ENCODE assay signal across 10 mouse cellular contexts in the genomic region with DNA sequence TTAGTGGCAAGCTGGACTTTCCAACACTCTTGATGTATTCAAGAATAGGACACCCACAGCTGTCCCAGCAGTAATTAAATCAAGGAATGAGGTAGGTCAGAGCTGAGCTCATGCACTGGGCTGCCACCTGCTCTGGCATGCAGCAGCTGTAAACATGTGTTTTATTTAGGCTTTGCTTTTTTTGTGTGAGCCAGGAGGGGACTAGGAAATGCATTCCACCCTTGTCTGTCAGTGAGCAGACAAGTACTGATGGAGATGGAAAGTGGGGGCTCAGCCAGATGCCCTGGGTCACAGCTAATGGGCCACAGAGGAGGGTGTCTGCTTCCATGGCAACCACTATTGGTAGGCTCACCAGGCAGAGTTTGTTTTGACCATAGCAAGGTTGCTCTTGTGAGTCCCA. TPM values are rescaled to one million over a fixed set of nuclear protein-coding genes. Genes with fewer than 3 reads are reported as not detected.
A peak's percentile ranks its signal among the peaks of the same experiment; 100 is the strongest.
DNase-seq lines count a peak whose midpoint lies in the region; ATAC-seq and TF ChIP-seq lines count a peak whose summit lies in the region.
"Had no signal": no experiment of that assay in that cellular context is flagged by ENCODE, and none has a peak within 500 bp of the region (broad histone marks: within the 10 kb centered on the region; RNA-seq: fewer than 3 reads in every experiment).

No protein-coding gene starts in this region.

- H3K36me3 ChIP-seq in heart, embryonic 12.5 days: no peaks in the 10 kb centered on the region
- H3K36me3 ChIP-seq in forebrain, postnatal 0 days (ENCODE audit: insufficient read depth): no peaks in the 10 kb centered on the region
- H3K36me3 ChIP-seq in midbrain, embryonic 14.5 days (ENCODE audit: control insufficient read depth, insufficient read depth, low read length): no peaks in the 10 kb centered on the region
- H3K36me3 ChIP-seq: liver, embryonic 12.5 days had no signal

- H3K9me3 ChIP-seq in heart, embryonic 12.5 days (replicated peaks): no peaks in the 10 kb centered on the region
- no peaks in the 10 kb centered on the region for H3K9me3 ChIP-seq in forebrain, postnatal 0 days (ENCODE audit: low read length)
- H3K9me3 ChIP-seq in midbrain, embryonic 14.5 days (ENCODE audit: control insufficient read depth, low read length): no peaks in the 10 kb centered on the region
- H3K9me3 ChIP-seq: liver, embryonic 12.5 days had no signal

- H3K4me1 ChIP-seq in heart, embryonic 12.5 days (replicated peaks): peaks cover 16% of the 10 kb centered on the region
- no peaks in the 10 kb centered on the region for H3K4me1 ChIP-seq in forebrain, postnatal 0 days (ENCODE audit: insufficient read depth)
- 0 out of 2 replicates have a peak, but pooled peaks cover 4% of the 10 kb centered on the region for H3K4me1 ChIP-seq in midbrain, embryonic 14.5 days (ENCODE audit: control insufficient read depth, insufficient read depth, low read length)

- no peak for ATAC-seq in heart, embryonic 12.5 days (ENCODE audit: insufficient number of reproducible peaks, low FRiP score)
- ATAC-seq in forebrain, postnatal 0 days: peak; percentile 47
- ATAC-seq in midbrain, embryonic 14.5 days (ENCODE audit: low FRiP score, low TSS enrichment): no peak
- ATAC-seq: liver, embryonic 12.5 days had no signal

- no peak overlapping the region for H3K9ac ChIP-seq in heart, embryonic 12.5 days
- no peak overlapping the region for H3K9ac ChIP-seq in forebrain, postnatal 0 days
- no peak overlapping the region for H3K9ac ChIP-seq in midbrain, embryonic 14.5 days (replicated peaks; ENCODE audit: low read length)
- H3K9ac ChIP-seq: liver, embryonic 12.5 days had no signal

- no peak overlapping the region for H3K27ac ChIP-seq in heart, embryonic 12.5 days (ENCODE audit: poor library complexity, severe bottlenecking)
- no peak overlapping the region for H3K27ac ChIP-seq in forebrain, postnatal 0 days (ENCODE audit: low read depth, low read length)
- no peak overlapping the region for H3K27ac ChIP-seq in midbrain, embryonic 14.5 days (replicated peaks; ENCODE audit: low read depth, low read length)
- H3K27ac ChIP-seq: liver, embryonic 12.5 days had no signal

- DNase-seq in heart, postnatal 4 days: peak; percentile 20
- DNase-seq in embryo, embryonic 10 days (ENCODE audit: low spot score): peak; percentile 74
- DNase-seq in forebrain, postnatal 0 days: no peak
- DNase-seq in midbrain, embryonic 14.5 days: peak; percentile 26
- DNase-seq in cerebellum, adult 11 months: no peak
- no peak for DNase-seq in liver
- no peak for DNase-seq in cerebellum, postnatal 25 days
- DNase-seq: kidney, adult 11 months had no signal

- no peaks in the 10 kb centered on the region for H3K27me3 ChIP-seq in heart, embryonic 12.5 days (replicated peaks)
- H3K27me3 ChIP-seq in forebrain, postnatal 0 days (ENCODE audit: insufficient read depth, low read length): no peaks in the 10 kb centered on the region
- no peaks in the 10 kb centered on the region for H3K27me3 ChIP-seq in midbrain, embryonic 14.5 days (ENCODE audit: control insufficient read depth, insufficient read depth, low read length)
- H3K27me3 ChIP-seq: liver, embryonic 12.5 days had no signal

- H3K4me2 ChIP-seq in heart, embryonic 12.5 days: no peak overlapping the region
- H3K4me2 ChIP-seq in forebrain, postnatal 0 days (ENCODE audit: low read depth): no peak overlapping the region
- H3K4me2 ChIP-seq in midbrain, embryonic 14.5 days (ENCODE audit: low read length): no peak overlapping the region
- H3K4me2 ChIP-seq: liver, embryonic 12.5 days had no signal

- no peak for TF ChIP-seq CTCF in forebrain, postnatal 0 days (IDR thresholded peaks at IDR 0.05; ENCODE audit: low read depth)

- H3K4me3 ChIP-seq in heart, embryonic 12.5 days: no peak overlapping the region
- no peak overlapping the region for H3K4me3 ChIP-seq in forebrain, postnatal 0 days (ENCODE audit: low read depth, low read length)
- H3K4me3 ChIP-seq in midbrain, embryonic 14.5 days (replicated peaks; ENCODE audit: low read depth, low read length): no peak overlapping the region
- H3K4me3 ChIP-seq: liver, embryonic 12.5 days had no signal

RNA-seq across cellular contexts. Expression of gene Plg, which starts 50.0 kb away (rescaled TPM):
- total RNA-seq in heart, postnatal 4 days (2021): under 1 TPM in 1 of 2 experiments, not detected in 1; 0.11 TPM
- 0.28 and 2.2 TPM in 2 replicates for polyA plus RNA-seq in heart, embryonic 12.5 days (2016; fragmentation: Nextera tagmentation; extraction: Ambion mirVana)
- total RNA-seq in forebrain, postnatal 0 days (2014; rRNA removed): not detected in 2 replicates
- 0.19 TPM in 1 of 2 replicates, not detected in the other for polyA plus RNA-seq in forebrain, postnatal 0 days (2015; fragmentation: Nextera tagmentation; extraction: Ambion mirVana)
- polyA plus RNA-seq in midbrain, embryonic 14.5 days (2014; fragmentation: Nextera tagmentation; extraction: Ambion mirVana): not detected in 2 replicates

Comparison
In these comparisons a context has a peak if more than half of its experiments do, and no peak if none do; other contexts are left out.
1. DNase-seq: peak in heart, postnatal 4 days (single experiment), embryo, embryonic 10 days (single experiment) and midbrain, embryonic 14.5 days (single experiment); none in forebrain, postnatal 0 days (single experiment), cerebellum, adult 11 months (single experiment), liver (single experiment) and cerebellum, postnatal 25 days (0 of 2).